Mouse (Mus musculus): Measurements from ENCODE around the gene Sppl2b. TPM values are rescaled to one million over a fixed set of nuclear protein-coding genes. Genes with fewer than 3 reads are reported as not detected.

Sppl2b gene
- polyA plus RNA-seq, 1 experiment from 2014 or later = 69.3 TPM

MicroRNAs encoded within 50 kb of the gene (microRNA counts, 519-probe panel; counts per million panel counts)
- not detected for microRNA mmu-miR-1982

Small RNA genes lying within 50 kb of the gene (microRNA-seq; reads per million reads assigned to microRNA genes)
- 6.8 reads per million, percentile 26 among the genes with 10 or more reads in this experiment for gene Mir1982

Other genes with a start within 250 kb of the Sppl2b start
- gene Gm49322, start 249.3 kb upstream of the Sppl2b start, polyA plus RNA-seq (2014; fragmentation: Nextera tagmentation; extraction: Ambion mirVana) = 1.7 and 1.9 TPM in 2 replicates
- 65.4 and 76.4 TPM in 2 replicates for gene Csnk1g2, start 232.4 kb upstream of the Sppl2b start, polyA plus RNA-seq (2014; fragmentation: Nextera tagmentation; extraction: Ambion mirVana)
- 83.2 and 83.7 TPM in 2 replicates for gene Btbd2, start 198.2 kb upstream of the Sppl2b start, polyA plus RNA-seq (2014; fragmentation: Nextera tagmentation; extraction: Ambion mirVana)
- 53.8 and 60.2 TPM in 2 replicates for gene Mknk2, start 177.2 kb upstream of the Sppl2b start, polyA plus RNA-seq (2014; fragmentation: Nextera tagmentation; extraction: Ambion mirVana)
- 45.3 and 47.1 TPM in 2 replicates for gene Mob3a, start 153.3 kb upstream of the Sppl2b start, polyA plus RNA-seq (2014; fragmentation: Nextera tagmentation; extraction: Ambion mirVana)
- gene Izumo4, start 153.1 kb upstream of the Sppl2b start, polyA plus RNA-seq (2014; fragmentation: Nextera tagmentation; extraction: Ambion mirVana) = 20.0 and 20.4 TPM in 2 replicates
- 112 and 114 TPM in 2 replicates for gene Ap3d1, start 113.0 kb upstream of the Sppl2b start, polyA plus RNA-seq (2014; fragmentation: Nextera tagmentation; extraction: Ambion mirVana)
- gene Dot1l, start 100.1 kb upstream of the Sppl2b start, polyA plus RNA-seq (2014; fragmentation: Nextera tagmentation; extraction: Ambion mirVana) = 22.4 and 23.8 TPM in 2 replicates
- 55.6 and 62.9 TPM in 2 replicates for gene Sf3a2, start 57.1 kb upstream of the Sppl2b start, polyA plus RNA-seq (2014; fragmentation: Nextera tagmentation; extraction: Ambion mirVana)
- 117 and 123 TPM in 2 replicates for gene Plekhj1, start 56.6 kb upstream of the Sppl2b start, polyA plus RNA-seq (2014; fragmentation: Nextera tagmentation; extraction: Ambion mirVana)
- 0.16 TPM in 1 of 2 replicates, not detected in the other for gene Amh, start 50.0 kb upstream of the Sppl2b start, polyA plus RNA-seq (2014; fragmentation: Nextera tagmentation; extraction: Ambion mirVana)
- gene Jsrp1, start 41.8 kb upstream of the Sppl2b start, polyA plus RNA-seq (2014; fragmentation: Nextera tagmentation; extraction: Ambion mirVana) = 0.37 and 0.96 TPM in 2 replicates
- gene Oaz1, start 28.6 kb upstream of the Sppl2b start, polyA plus RNA-seq (2014; fragmentation: Nextera tagmentation; extraction: Ambion mirVana) = 1,195 and 1,204 TPM in 2 replicates
- 9.9 and 14.3 TPM in 2 replicates for gene Lingo3, start 11.2 kb upstream of the Sppl2b start, polyA plus RNA-seq (2014; fragmentation: Nextera tagmentation; extraction: Ambion mirVana)
- gene Lsm7, start 66 bp upstream of the Sppl2b start, polyA plus RNA-seq (2014; fragmentation: Nextera tagmentation; extraction: Ambion mirVana) = 241 and 287 TPM in 2 replicates
- 0.09 and 0.17 TPM in 2 replicates for gene Tmprss9, start 16.6 kb downstream of the Sppl2b start, polyA plus RNA-seq (2014; fragmentation: Nextera tagmentation; extraction: Ambion mirVana)
- gene Timm13, start 45.7 kb downstream of the Sppl2b start, polyA plus RNA-seq (2014; fragmentation: Nextera tagmentation; extraction: Ambion mirVana) = 311 and 351 TPM in 2 replicates
- gene Lmnb2, start 63.0 kb downstream of the Sppl2b start, polyA plus RNA-seq (2014; fragmentation: Nextera tagmentation; extraction: Ambion mirVana) = 12.9 and 13.8 TPM in 2 replicates
- gene Gadd45b, start 74.8 kb downstream of the Sppl2b start, polyA plus RNA-seq (2014; fragmentation: Nextera tagmentation; extraction: Ambion mirVana) = 6.2 and 8.0 TPM in 2 replicates
- gene Gng7, start 159.7 kb downstream of the Sppl2b start, polyA plus RNA-seq (2014; fragmentation: Nextera tagmentation; extraction: Ambion mirVana) = 17.7 and 20.9 TPM in 2 replicates
- gene Diras1, start 170.4 kb downstream of the Sppl2b start, polyA plus RNA-seq (2014; fragmentation: Nextera tagmentation; extraction: Ambion mirVana) = 29.7 and 32.2 TPM in 2 replicates
- 33.7 and 33.8 TPM in 2 replicates for gene Slc39a3, start 182.2 kb downstream of the Sppl2b start, polyA plus RNA-seq (2014; fragmentation: Nextera tagmentation; extraction: Ambion mirVana)
- 260 and 276 TPM in 2 replicates for gene Sgta, start 204.9 kb downstream of the Sppl2b start, polyA plus RNA-seq (2014; fragmentation: Nextera tagmentation; extraction: Ambion mirVana)
- 35.9 and 37.2 TPM in 2 replicates for gene Thop1, start 214.8 kb downstream of the Sppl2b start, polyA plus RNA-seq (2014; fragmentation: Nextera tagmentation; extraction: Ambion mirVana)
- 0.09 and 0.32 TPM in 2 replicates for gene Creb3l3, start 243.6 kb downstream of the Sppl2b start, polyA plus RNA-seq (2014; fragmentation: Nextera tagmentation; extraction: Ambion mirVana)